Mouse (Mus musculus): ENCODE measurements around the gene Cd244a. TPM values are rescaled to one million over a fixed set of nuclear protein-coding genes. Genes with fewer than 3 reads are reported as not detected.

The Cd244a gene
- total RNA-seq, 2 experiments from 2014 or later, result not detected

GRCm38 (mm10) chr1:171565888-171566287 is 6.9 kb downstream of the Cd244a start:
- no peak for DNase-seq (ENCODE audit: low spot score in 2 of 2)
- intact Hi-C loops (cut with DNase I), result loop anchor here (10.0 kb wide), 1 partner anchor 201 kb away; the partner anchor contains the start of gene Klhdc9

DNA sequence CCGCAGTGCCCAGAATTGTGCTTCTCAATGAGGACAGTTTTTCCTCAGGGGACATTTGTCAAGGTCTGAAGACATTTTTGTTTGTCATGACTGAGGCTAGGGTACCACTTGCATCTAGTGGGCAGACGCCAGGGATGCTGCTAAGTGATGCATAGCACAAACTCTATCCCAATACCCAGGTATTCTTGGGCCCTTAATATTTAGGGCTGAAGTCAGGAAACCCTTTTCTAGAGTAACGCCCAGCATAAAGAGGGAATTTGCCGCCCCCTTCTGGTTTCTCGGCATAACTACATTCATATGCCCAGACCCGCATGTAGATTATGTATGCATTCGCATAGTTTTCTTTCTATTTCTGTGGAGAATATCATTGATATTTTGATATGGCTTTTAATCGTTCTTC is 7.8 kb downstream of the Cd244a start:
- DNase-seq (ENCODE audit: low spot score in 2 of 2), result peak; percentile 36 to 43
- intact Hi-C loops (cut with DNase I), result loop anchor here (1.0 to 10.0 kb wide), 2 partner anchors 63 to 202 kb away; partner anchors contain the start of genes Alyref2 and Klhdc9

- intact Hi-C loops (cut with DNase I), result loop anchor here (10.0 kb wide), 1 partner anchor 204 kb away; the partner anchor contains the start of gene Klhdc9
- DNase-seq (ENCODE audit: low spot score in 2 of 2), result peak in 1 of 2 experiments; percentile 4
Observed at GRCm38 (mm10) chr1:171568436-171568835, 9.4 kb downstream of the Cd244a start.

GRCm38 (mm10) chr1:171577168-171577567 is 18.2 kb downstream of the Cd244a start:
- intact Hi-C loops (cut with DNase I), result no loop called here
- DNase-seq (ENCODE audit: low spot score in 2 of 2), result no peak

- intact Hi-C loops (cut with DNase I), result no loop called here
- DNase-seq (ENCODE audit: low spot score in 2 of 2), result no peak
Observed at GRCm38 (mm10) chr1:171584584-171584983, 25.6 kb downstream of the Cd244a start.

GRCm38 (mm10) chr1:171604686-171605085 is 45.7 kb downstream of the Cd244a start:
- intact Hi-C loops (cut with DNase I), result no loop called here
- no peak for DNase-seq (ENCODE audit: low spot score in 2 of 2)

- no peak for DNase-seq (ENCODE audit: low spot score in 2 of 2)
- intact Hi-C loops (cut with DNase I), result no loop called here
Observed at GRCm38 (mm10) chr1:171606656-171607055, 47.7 kb downstream of the Cd244a start.

DNA sequence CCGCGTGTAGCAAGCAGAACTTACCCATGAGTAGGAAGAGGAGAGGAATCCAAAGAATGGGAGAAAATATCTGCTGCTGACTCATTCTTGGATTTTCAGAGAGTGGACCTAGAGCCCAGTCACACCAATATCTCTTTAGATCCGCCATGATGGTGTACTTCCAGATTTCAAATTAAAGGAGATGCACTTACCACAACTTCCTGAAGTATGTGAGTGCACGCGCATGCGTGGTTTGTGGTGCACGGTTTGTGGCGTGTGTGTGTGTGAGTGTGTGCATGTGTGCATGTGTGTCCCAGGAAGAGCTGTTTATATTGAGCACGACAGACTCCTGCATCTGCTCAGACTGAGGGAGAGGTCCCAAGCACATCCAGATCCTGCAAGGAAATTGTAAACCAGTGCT is 48.2 kb downstream of the Cd244a start, which contains the start of gene Ly9:
Gene Ly9 (minus strand): TSS at position 235 of the 400 bp plus-strand sequence.
- no peak for DNase-seq (ENCODE audit: low spot score in 2 of 2)
- intact Hi-C loops (cut with DNase I), result no loop called here

DNA sequence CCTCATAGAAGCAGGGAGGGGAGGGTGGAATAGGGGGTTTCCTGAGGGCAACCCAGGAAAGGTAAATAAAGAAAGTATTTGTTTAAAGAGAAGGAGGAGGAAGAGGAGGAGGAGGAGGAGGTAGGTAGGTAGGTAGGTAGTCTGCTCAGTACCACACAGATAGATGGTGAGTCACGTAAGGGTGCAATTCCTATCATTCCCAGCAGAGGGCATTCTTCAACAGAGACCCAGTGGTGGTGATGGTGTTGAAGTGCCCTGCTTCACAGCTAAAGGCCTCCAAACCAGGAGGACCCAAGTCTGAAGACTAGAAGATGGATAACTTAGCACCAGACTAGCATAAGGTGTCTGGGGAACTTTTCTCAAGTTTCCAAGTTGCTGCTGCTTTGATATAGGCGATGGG is 51.0 kb downstream of the Cd244a start:
- no peak for DNase-seq (ENCODE audit: low spot score in 2 of 2)
- intact Hi-C loops (cut with DNase I), result no loop called here

DNA sequence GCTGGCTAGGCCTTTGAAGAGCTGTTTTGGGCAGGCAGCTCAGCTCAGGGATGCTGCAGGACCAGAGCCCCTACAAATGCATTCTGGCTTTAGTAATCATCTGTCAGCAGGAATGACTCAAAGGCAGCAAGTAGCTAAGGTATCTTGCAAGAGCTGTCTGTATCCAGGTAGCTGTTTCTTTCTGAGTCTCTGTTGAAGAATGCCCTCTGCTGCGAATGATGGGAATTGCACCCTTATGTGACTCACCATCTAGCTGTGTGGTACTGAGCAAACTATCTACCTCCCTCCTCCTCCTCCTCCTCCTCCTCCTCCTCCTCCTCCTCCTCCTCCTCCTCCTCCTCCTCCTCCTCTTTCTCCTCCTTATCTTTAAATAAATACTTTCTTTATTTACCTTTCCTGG is 51.8 kb downstream of the Cd244a start:
- peak; percentile 26 to 37 for DNase-seq (ENCODE audit: low spot score in 2 of 2)
- intact Hi-C loops (cut with DNase I), result no loop called here

DNA sequence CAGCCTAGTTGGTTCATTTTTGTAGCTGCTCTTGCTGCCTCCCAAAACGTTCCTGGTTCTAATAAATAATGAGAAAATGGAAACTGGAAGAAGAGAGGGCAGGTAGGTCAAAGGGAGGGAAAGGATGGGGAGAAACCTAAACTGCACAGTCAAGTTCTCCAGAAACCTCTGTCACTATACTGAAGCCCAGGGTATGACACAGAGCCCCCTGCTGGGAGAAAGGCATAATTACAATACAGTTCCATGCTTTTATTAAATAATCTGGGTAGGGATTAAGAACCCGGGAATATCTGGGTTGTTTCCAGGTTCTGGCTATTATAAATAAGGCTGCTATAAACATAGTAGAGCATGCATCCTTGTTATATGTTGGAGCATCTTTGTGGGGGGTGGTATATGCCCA is 55.0 kb downstream of the Cd244a start:
- DNase-seq (ENCODE audit: low spot score in 2 of 2), result no peak
- intact Hi-C loops (cut with DNase I), result no loop called here

- intact Hi-C loops (cut with DNase I), result no loop called here
Observed at GRCm38 (mm10) chr1:171616881-171617515, 58.0 kb downstream of the Cd244a start.

DNA sequence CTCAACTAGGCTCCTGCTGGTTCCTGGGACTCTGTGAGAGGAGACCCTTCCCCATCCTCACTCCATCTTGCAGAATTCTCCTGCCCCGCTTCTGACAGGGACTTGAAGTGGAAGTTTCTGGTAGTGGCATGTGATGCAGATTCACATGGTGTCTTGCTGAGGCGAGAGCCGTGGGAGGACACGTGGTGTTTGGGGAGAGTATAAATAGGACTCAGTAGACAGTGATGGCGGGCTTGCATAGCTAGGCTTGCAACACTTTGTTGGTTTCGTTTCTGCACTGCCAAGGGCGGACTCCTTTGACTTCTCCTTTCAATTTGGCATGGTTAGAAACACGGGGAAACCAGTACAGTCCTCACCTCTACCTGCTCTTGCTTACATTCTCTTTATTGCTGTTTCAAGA is 60.0 kb downstream of the Cd244a start:
- intact Hi-C loops (cut with DNase I), result no loop called here
- peak; percentile 37 to 53 for DNase-seq (ENCODE audit: low spot score in 2 of 2)

More at GRCm38 (mm10) chr1:171616881-171617515, 58.0 kb downstream of the Cd244a start:
- peak in 1 of 2 experiments; percentile 12 for DNase-seq (ENCODE audit: low spot score in 2 of 2)

DNA sequence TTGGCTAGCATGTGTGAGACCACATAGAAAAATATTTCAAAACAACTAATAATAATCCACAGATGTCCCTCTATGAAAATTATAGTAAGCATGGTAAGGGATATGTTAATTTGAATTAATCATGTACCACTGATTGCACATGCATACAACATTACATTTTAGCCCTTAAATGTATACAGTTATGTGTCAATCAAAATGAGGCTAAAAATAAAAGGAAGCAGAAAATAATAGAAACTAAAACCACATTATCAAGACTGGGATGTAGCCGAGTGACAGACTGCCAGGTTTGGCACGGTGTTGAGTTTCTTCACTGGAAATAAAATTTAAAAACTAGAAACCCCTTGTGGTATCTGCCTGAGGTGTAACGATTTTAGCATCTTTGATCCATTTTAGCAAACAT is 60.7 kb downstream of the Cd244a start:
- no peak for DNase-seq (ENCODE audit: low spot score in 2 of 2)
- intact Hi-C loops (cut with DNase I), result no loop called here

- DNase-seq (ENCODE audit: low spot score in 2 of 2), result no peak
- intact Hi-C loops (cut with DNase I), result no loop called here
Observed at GRCm38 (mm10) chr1:171620091-171620490, 61.1 kb downstream of the Cd244a start.

- intact Hi-C loops (cut with DNase I), result no loop called here
- no peak for DNase-seq (ENCODE audit: low spot score in 2 of 2)
Observed at GRCm38 (mm10) chr1:171627801-171628200, 68.8 kb downstream of the Cd244a start.

GRCm38 (mm10) chr1:171629168-171629567 is 70.2 kb downstream of the Cd244a start:
- intact Hi-C loops (cut with DNase I), result no loop called here

GRCm38 (mm10) chr1:171630041-171630440 is 71.0 kb downstream of the Cd244a start:
- intact Hi-C loops (cut with DNase I), result no loop called here

More at GRCm38 (mm10) chr1:171629168-171629567, 70.2 kb downstream of the Cd244a start:
- DNase-seq (ENCODE audit: low spot score in 2 of 2), result no peak

GRCm38 (mm10) chr1:171630912-171631311 is 71.9 kb downstream of the Cd244a start:
- intact Hi-C loops (cut with DNase I), result no loop called here
- peak; percentile 21 to 43 for DNase-seq (ENCODE audit: low spot score in 2 of 2)

More at GRCm38 (mm10) chr1:171630041-171630440, 71.0 kb downstream of the Cd244a start:
- DNase-seq (ENCODE audit: low spot score in 2 of 2), result no peak

GRCm38 (mm10) chr1:171631447-171631846 is 72.5 kb downstream of the Cd244a start:
- peak; percentile 56 to 67 for DNase-seq (ENCODE audit: low spot score in 2 of 2)
- intact Hi-C loops (cut with DNase I), result no loop called here

GRCm38 (mm10) chr1:171635696-171636095 is 76.7 kb downstream of the Cd244a start:
- DNase-seq (ENCODE audit: low spot score in 2 of 2), result no peak
- intact Hi-C loops (cut with DNase I), result no loop called here
